Mouse (Mus musculus) midbrain, embryonic 13.5 days (tissue): ENCODE measurements around the gene 2010300C02Rik. TPM values are rescaled to one million over a fixed set of nuclear protein-coding genes. Genes with fewer than 3 reads are reported as not detected.

Experiments
- ATAC-seq: fragments of 200-750 bp; cut with Nextera tagmentation; 2 replicates; pipeline ENCODE4 v1.8.0; 2017; ENCODE audit warnings: mild to moderate bottlenecking, moderate TSS enrichment, moderate library complexity
- H3K27ac ChIP-seq: fragments of 300-500 bp; sonication (generic); 2 replicates; pipeline ENCODE4 v1.5.1; 2015; ENCODE audit warnings: inconsistent platforms, mild to moderate bottlenecking, moderate library complexity
- H3K27me3 ChIP-seq: fragments of 300-500 bp; sonication (generic); 2 replicates; pipeline ENCODE4 v1.6.1; 2015; ENCODE audit warnings: mild to moderate bottlenecking, inconsistent platforms
- H3K36me3 ChIP-seq: fragments of 300-500 bp; sonication (generic); 2 replicates; pipeline ENCODE4 v1.6.1; 2015; ENCODE audit warnings: mild to moderate bottlenecking, inconsistent platforms
- H3K4me1 ChIP-seq: fragments of 300-500 bp; sonication (generic); replicated peaks from 2 replicates; pipeline ENCODE4 v1.6.1; 2015; ENCODE audit warnings: inconsistent platforms
- H3K4me2 ChIP-seq: fragments of 300-500 bp; sonication (generic); replicated peaks from 2 replicates; pipeline ENCODE4 v1.6.1; 2015; ENCODE audit warnings: moderate library complexity, mild to moderate bottlenecking, inconsistent platforms
- H3K4me3 ChIP-seq: fragments of 300-500 bp; sonication (generic); replicated peaks from 2 replicates; pipeline ENCODE4 v1.5.1; 2015; ENCODE audit warnings: mild to moderate bottlenecking, inconsistent platforms
- H3K9ac ChIP-seq: fragments of 300-500 bp; sonication (generic); replicated peaks from 2 replicates; pipeline ENCODE4 v1.6.1; 2015; ENCODE audit warnings: mild to moderate bottlenecking, inconsistent platforms
- H3K9me3 ChIP-seq: fragments of 300-500 bp; sonication (generic); 2 replicates; pipeline ENCODE4 v1.6.1; 2016; ENCODE audit warnings: mild to moderate bottlenecking, inconsistent platforms
- WGBS: fragments of 180-500 bp; shearing (Covaris S2); methylation state at CpG from one replicate; pipeline ENCODE4 v1.1.7; 2015; 5-methylcytosine and 5-hydroxymethylcytosine counted together
- polyA plus RNA-seq: library from polyadenylated mRNA; unstranded; fragments of >200 nt; fragmentation: Nextera tagmentation; extraction: Ambion mirVana; gene quantifications from 2 replicates; pipeline ENCODE4 v1.2.1, GENCODE M21; 2015

Gene 2010300C02Rik
- polyA plus RNA-seq, 1 experiment from 2014 or later = 0.83 TPM

DNA sequence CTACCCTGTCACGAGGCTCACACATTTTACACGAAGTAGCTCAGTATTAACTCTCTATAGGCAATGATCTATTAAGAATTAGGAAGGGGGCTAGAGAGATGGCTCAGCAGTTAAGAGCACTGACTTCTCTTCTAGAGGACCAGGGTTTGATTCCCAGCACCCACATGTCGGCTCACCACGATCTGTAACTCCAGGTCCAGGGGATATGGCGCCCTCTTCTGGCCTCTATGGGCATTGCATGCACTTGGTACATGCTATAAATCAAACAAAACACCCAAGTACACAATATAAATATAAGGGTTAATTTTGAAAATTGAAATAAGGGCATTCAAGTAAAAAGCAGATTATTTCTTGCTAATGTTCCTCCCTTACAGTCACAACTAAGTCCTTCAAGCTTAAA lies 65.9 kb downstream of the 2010300C02Rik start:
- ATAC-seq = no peak
- H3K9ac ChIP-seq = no peak overlapping the region
- no peaks in the 10 kb centered on the region for H3K27me3 ChIP-seq
- H3K4me3 ChIP-seq = no peak overlapping the region
- no peak overlapping the region for H3K27ac ChIP-seq
- H3K36me3 ChIP-seq = no peaks in the 10 kb centered on the region
- 80% methylated on average over 5 of the region's 5 CpGs for WGBS
- H3K4me1 ChIP-seq = no peaks in the 10 kb centered on the region
- no peaks in the 10 kb centered on the region for H3K9me3 ChIP-seq
- no peak overlapping the region for H3K4me2 ChIP-seq

DNA sequence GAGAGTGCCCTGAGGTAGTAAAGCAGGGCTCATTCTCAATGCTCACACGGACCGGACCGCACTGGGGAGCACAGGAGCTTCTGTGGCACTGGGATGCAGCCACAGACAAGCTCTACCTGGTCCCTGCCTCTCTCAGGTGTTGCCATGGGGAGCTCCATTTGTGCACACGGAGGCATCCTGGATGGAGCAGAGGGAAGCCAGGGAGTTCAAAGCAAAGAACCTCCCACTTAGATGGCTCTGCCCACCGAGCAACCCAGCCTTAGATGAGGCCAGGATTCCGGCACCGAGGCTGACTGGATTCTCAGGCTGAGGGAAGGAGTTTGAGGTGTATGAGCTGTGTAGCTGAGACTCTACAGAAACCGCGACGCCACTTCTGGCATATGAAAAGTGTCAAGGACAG lies 72.8 kb downstream of the 2010300C02Rik start:
- Histone ChIP-seq H3K4me2 (no peak overlapping the region), H3K27me3 (no peaks in the 10 kb centered on the region), H3K4me1 (no peaks in the 10 kb centered on the region), H3K9me3 (no peaks in the 10 kb centered on the region), H3K36me3 (no peaks in the 10 kb centered on the region), H3K9ac (no peak overlapping the region), H3K27ac (no peak overlapping the region), H3K4me3 (no peak overlapping the region)
- WGBS = 87% methylated on average over 10 of the region's 10 CpGs
- no peak for ATAC-seq

DNA sequence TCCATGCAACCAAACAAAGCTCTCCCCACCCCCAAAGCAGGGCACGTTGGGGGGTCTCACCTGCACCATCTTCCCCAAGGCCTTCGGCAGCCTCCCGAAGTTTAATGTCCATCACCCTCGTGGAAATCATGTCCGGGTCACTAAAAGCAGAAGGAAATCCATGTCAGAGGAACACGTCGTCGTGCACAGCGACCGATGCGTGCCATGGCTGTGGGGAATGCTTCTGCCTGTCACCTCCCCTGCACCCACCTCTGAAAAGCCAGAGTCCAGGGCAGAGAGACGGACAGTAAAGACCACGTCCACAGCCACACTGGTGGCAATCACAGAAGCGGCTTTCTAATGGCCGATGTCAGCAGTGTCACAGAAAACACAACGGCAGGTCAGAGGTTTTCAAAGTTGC lies 75.4 kb downstream of the 2010300C02Rik start:
- Histone ChIP-seq H3K9ac (no peak overlapping the region), H3K4me3 (no peak overlapping the region), H3K27ac (no peak overlapping the region), H3K9me3 (no peaks in the 10 kb centered on the region), H3K36me3 (no peaks in the 10 kb centered on the region), H3K27me3 (no peaks in the 10 kb centered on the region), H3K4me1 (0 out of 2 replicates have a peak, but pooled peaks cover under 1% of the 10 kb centered on the region), H3K4me2 (no peak overlapping the region)
- no peak for ATAC-seq
- 93% methylated on average over 16 of the region's 16 CpGs for WGBS

DNA sequence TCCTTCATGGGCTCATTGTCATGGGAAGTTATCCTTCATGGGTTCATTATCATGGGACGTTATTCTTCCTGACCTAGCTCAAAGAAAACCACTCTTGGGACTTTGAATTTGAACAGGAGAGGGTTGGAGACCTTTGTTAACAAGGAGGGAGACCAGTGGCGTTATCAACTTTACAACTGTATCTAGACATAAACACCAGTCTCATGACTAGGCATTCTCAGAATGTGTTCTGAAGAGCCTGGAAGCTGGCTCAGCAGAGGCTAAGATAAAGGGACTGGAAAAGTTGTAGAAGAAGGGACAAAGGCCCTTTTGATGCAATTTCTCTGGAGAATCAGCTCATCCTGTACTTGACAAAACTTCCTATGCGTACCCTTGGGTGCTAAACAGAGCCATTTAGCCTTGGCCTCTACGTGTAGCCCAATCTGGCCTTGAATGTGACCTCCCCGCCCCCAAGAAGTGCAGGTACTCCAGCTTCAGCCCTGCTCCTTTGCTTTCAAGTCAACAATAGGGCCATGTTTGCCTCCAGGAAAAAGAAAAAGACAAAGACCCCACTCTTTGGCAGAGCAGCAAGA lies 76.0 kb downstream of the 2010300C02Rik start:
- Histone ChIP-seq H3K9me3 (no peaks in the 10 kb centered on the region), H3K4me2 (no peak overlapping the region), H3K27me3 (no peaks in the 10 kb centered on the region), H3K4me1 (0 out of 2 replicates have a peak, but pooled peaks cover 6% of the 10 kb centered on the region), H3K9ac (no peak overlapping the region), H3K4me3 (no peak overlapping the region), H3K27ac (no peak overlapping the region), H3K36me3 (no peaks in the 10 kb centered on the region)
- WGBS = 80% methylated on average over 5 of the region's 5 CpGs
- no peak for ATAC-seq

DNA sequence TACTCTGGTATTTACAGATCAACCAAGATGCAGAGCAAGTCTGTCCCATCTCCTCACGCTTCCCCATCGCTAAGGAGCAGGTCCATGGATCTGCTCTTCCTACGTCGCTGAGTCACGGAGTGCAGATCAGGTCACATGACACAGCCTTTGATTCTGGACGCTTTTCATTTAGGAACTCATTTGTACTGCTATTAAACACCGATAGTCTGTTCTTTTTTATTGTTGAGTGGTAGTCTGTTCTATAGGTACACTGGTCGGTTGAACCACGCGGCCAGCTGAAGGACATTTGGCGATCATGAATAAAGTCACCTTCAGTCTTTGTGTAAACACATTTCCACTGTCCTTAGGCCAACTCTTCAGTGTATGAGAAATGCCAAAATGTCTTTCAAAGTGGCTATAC lies 78.5 kb downstream of the 2010300C02Rik start:
- 0 out of 2 replicates have a peak, but pooled peaks cover 7% of the 10 kb centered on the region for H3K4me1 ChIP-seq
- WGBS = 87% methylated on average over 11 of the region's 11 CpGs
- ATAC-seq = no peak

DNA sequence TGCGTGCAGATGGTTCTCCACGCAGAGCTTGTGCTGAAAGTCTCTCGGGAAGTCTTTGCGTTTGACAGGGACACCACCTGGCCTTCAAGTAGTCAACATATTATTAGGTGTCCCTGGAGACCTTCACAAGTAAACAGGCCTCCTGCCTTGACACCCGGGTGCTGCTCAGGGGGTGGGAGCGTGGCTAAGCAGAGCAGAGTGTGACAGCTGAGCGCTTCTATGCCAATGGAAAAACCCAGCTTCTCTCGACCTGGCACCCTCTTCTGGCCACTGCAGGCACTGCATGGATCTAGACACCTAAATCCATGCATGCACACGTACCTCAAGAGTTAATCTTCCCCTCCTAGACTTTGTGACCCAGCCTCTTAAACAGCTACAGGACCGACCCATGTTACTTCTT lies 80.8 kb downstream of the 2010300C02Rik start:
- Histone ChIP-seq H3K9me3 (no peaks in the 10 kb centered on the region), H3K27me3 (no peaks in the 10 kb centered on the region), H3K9ac (no peak overlapping the region), H3K4me3 (no peak overlapping the region), H3K4me1 (0 out of 2 replicates have a peak, but pooled peaks cover 7% of the 10 kb centered on the region), H3K4me2 (peak overlapping the region; percentile 34; the same call in 1 of the 2 replicates), H3K36me3 (no peaks in the 10 kb centered on the region), H3K27ac (no peak overlapping the region)
- WGBS = 20% methylated on average over 10 of the region's 10 CpGs
- ATAC-seq = peak; percentile 85

More for the DNA sequence above, 78.5 kb downstream of the 2010300C02Rik start:
- no peak overlapping the region for H3K9ac ChIP-seq
- H3K4me3 ChIP-seq = no peak overlapping the region
- H3K36me3 ChIP-seq = no peaks in the 10 kb centered on the region
- no peaks in the 10 kb centered on the region for H3K9me3 ChIP-seq
- no peaks in the 10 kb centered on the region for H3K27me3 ChIP-seq
- no peak overlapping the region for H3K4me2 ChIP-seq
- no peak overlapping the region for H3K27ac ChIP-seq

DNA sequence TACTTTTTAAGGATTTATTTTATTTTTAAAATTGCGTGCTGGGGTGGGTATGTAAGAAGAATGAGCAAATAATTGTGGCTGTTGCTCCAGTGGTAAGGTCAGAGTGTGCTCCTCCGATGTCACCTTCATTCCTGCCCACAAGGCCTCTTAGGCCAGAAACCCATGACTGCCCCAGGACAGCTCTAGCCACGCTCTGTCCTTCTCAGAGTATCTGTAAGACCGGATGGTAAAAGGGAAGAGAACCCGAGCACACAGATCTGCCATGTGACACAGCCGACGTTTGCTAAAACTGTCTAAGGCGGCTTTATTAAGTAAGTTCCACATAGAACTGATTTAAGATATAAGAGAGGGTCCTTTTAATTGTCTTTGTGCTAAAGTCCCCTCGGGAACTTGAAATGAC lies 81.3 kb downstream of the 2010300C02Rik start:
- 88% methylated on average over 9 of the region's 9 CpGs for WGBS
- Histone ChIP-seq H3K4me2 (no peak overlapping the region; the same call in 1 of the 2 replicates), H3K4me3 (no peak overlapping the region), H3K27me3 (no peaks in the 10 kb centered on the region), H3K9me3 (no peaks in the 10 kb centered on the region), H3K36me3 (no peaks in the 10 kb centered on the region), H3K27ac (no peak overlapping the region), H3K4me1 (0 out of 2 replicates have a peak, but pooled peaks cover 7% of the 10 kb centered on the region), H3K9ac (no peak overlapping the region)
- ATAC-seq = no peak

DNA sequence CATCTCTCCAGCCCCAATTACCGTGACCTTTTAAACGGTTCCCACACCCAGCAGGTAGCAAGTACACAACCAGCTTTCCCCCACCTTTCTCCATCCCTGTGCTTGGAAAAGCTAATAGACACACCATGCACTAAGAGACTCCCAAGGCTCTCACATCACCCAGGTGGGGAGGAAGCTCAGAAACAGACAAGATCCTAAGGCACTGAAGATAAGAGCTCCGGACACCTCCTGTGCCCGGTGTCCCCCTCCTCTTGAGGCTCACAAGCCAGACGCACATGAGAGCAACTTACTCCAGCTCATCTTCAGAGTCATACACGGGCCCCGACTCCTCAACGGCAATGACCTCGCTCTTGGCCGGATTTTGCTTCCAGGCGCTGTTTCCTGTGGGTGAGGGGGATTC lies 82.3 kb downstream of the 2010300C02Rik start:
- WGBS = 76% methylated on average over 11 of the region's 11 CpGs
- ATAC-seq = no peak
- H3K4me2 ChIP-seq = no peak overlapping the region
- H3K9me3 ChIP-seq = no peaks in the 10 kb centered on the region
- no peaks in the 10 kb centered on the region for H3K27me3 ChIP-seq
- 0 out of 2 replicates have a peak, but pooled peaks cover 7% of the 10 kb centered on the region for H3K4me1 ChIP-seq
- no peaks in the 10 kb centered on the region for H3K36me3 ChIP-seq
- no peak overlapping the region for H3K9ac ChIP-seq
- H3K4me3 ChIP-seq = no peak overlapping the region
- H3K27ac ChIP-seq = no peak overlapping the region

DNA sequence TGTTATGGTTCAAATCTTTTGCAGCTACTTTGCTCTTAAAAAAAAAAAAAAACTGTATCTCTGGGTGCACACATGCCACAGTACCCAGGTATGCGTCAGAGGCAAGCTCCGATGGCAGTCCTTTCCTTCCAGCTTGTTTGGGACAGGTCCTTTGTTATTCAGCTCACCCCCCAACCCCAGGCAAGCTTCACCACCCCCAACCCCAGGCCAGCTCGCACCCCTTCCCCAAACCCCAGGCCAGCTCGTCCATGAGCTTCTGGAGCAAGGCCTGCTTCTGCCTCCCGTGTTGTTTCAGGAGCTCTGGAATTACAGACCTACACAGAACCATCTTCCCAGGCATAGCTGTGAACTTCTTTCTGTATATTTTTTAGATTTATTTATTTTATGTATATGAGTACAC lies 83.1 kb downstream of the 2010300C02Rik start:
- ATAC-seq = no peak
- no peak overlapping the region for H3K27ac ChIP-seq
- no peaks in the 10 kb centered on the region for H3K9me3 ChIP-seq
- H3K4me3 ChIP-seq = no peak overlapping the region
- H3K4me2 ChIP-seq = no peak overlapping the region
- WGBS = 79% methylated on average over 5 of the region's 5 CpGs
- H3K4me1 ChIP-seq = 0 out of 2 replicates have a peak, but pooled peaks cover 7% of the 10 kb centered on the region
- no peaks in the 10 kb centered on the region for H3K27me3 ChIP-seq
- no peaks in the 10 kb centered on the region for H3K36me3 ChIP-seq
- H3K9ac ChIP-seq = no peak overlapping the region

DNA sequence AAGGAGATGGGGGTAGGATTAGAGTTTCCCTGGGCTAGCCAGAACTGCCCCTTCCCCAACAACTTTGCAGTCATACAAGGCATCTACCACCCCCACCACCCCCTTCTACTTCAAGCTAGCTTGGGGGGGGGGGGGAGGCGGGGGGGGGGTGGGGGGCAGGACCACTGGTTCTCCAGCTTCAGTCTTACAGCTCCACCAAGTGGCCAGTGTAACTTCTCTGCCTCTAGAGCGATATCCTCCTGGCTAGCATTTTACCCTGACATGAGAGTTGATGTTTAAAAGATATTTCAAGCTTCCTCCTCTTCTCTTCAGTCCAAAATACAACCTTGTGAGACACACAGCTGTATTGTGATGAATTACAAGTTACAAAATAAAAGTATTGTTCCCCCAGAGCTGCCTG lies 83.7 kb downstream of the 2010300C02Rik start:
- H3K27ac ChIP-seq = no peak overlapping the region
- H3K4me2 ChIP-seq = no peak overlapping the region
- H3K27me3 ChIP-seq = no peaks in the 10 kb centered on the region
- no peaks in the 10 kb centered on the region for H3K36me3 ChIP-seq
- H3K4me1 ChIP-seq = 0 out of 2 replicates have a peak, but pooled peaks cover 7% of the 10 kb centered on the region
- H3K9me3 ChIP-seq = no peaks in the 10 kb centered on the region
- 38% methylated on average over 2 of the region's 2 CpGs for whole genome bisulfite sequencing
- ATAC-seq = no peak
- H3K4me3 ChIP-seq = no peak overlapping the region
- H3K9ac ChIP-seq = no peak overlapping the region

DNA sequence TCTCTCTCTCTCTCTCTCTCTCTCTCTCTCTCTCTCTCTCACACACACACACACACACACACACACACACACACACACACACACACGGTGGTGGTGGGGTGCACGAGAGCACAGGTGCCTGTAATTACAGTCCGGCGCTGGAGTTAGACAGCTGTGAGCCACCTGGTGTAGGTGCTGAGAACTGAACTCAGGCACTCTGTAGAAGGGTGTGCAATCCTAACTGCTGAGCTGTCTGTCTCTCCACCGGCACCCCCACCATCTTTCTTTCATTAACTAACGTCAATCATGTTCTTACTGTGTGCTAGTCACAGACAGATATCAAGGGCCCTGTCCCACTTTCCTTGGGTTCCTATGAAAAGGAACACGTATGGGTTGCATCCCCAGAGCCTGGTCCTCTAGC lies 84.2 kb downstream of the 2010300C02Rik start:
- 0 out of 2 replicates have a peak, but pooled peaks cover 7% of the 10 kb centered on the region for H3K4me1 ChIP-seq
- H3K9ac ChIP-seq = no peak overlapping the region
- H3K36me3 ChIP-seq = no peaks in the 10 kb centered on the region
- no peak for ATAC-seq
- H3K4me3 ChIP-seq = no peak overlapping the region
- 75% methylated on average over 7 of the region's 7 CpGs for WGBS
- no peak overlapping the region for H3K27ac ChIP-seq
- H3K27me3 ChIP-seq = no peaks in the 10 kb centered on the region
- no peak overlapping the region for H3K4me2 ChIP-seq
- H3K9me3 ChIP-seq = no peaks in the 10 kb centered on the region

DNA sequence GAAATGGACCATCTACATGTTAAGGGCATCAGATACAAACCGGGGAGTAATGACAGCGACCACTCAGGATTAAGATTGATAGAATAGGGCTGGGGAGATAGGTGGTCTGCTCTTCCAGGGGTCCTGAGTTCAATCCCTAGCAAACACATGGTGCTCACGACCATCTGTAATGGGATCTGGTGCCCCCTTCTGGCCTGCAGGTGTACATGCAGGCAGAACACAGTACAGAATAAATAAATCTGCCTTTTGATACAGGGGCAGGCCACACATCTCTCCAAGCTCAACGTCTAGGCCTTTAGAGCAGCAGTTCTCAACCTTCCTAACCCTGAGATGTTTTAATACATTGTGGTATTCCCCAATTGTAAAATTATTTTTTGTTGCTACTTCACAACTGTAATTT lies 85.2 kb downstream of the 2010300C02Rik start:
- Histone ChIP-seq H3K27me3 (no peaks in the 10 kb centered on the region), H3K9me3 (no peaks in the 10 kb centered on the region)
- no peak for ATAC-seq

DNA sequence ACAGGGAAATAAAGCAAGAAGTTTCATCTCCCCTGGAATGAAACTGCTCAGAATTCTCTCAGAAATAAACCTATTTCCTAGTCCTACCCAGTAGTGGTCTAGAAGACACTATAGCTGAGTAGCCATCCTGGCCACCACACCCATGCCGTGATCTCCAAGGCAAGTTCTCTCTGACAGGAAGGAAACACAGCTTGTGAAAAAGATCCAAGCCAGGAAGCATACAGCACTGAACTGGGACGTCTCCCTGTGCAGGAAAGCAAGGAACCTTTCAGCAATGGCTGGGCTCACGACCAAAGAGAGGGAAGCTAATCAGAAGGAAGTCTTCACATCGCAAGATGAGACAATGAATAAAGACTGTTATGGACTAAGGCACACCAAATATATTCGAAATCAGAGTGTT lies 86.4 kb downstream of the 2010300C02Rik start:
- Histone ChIP-seq H3K9ac (no peak overlapping the region), H3K27ac (no peak overlapping the region), H3K9me3 (no peaks in the 10 kb centered on the region), H3K4me2 (no peak overlapping the region), H3K36me3 (no peaks in the 10 kb centered on the region), H3K4me3 (no peak overlapping the region), H3K4me1 (no peaks in the 10 kb centered on the region), H3K27me3 (no peaks in the 10 kb centered on the region)
- ATAC-seq = no peak
- 79% methylated on average over 5 of the region's 5 CpGs for WGBS

More for the DNA sequence above, 85.2 kb downstream of the 2010300C02Rik start:
- Histone ChIP-seq H3K4me1 (0 out of 2 replicates have a peak, but pooled peaks cover 7% of the 10 kb centered on the region), H3K4me2 (no peak overlapping the region), H3K36me3 (no peaks in the 10 kb centered on the region), H3K27ac (no peak overlapping the region), H3K9ac (no peak overlapping the region), H3K4me3 (no peak overlapping the region)
- WGBS = 30% methylated on average over 4 of the region's 4 CpGs
